Mouse (Mus musculus): Measurements from ENCODE around the gene Cyp2s1.

DNA sequence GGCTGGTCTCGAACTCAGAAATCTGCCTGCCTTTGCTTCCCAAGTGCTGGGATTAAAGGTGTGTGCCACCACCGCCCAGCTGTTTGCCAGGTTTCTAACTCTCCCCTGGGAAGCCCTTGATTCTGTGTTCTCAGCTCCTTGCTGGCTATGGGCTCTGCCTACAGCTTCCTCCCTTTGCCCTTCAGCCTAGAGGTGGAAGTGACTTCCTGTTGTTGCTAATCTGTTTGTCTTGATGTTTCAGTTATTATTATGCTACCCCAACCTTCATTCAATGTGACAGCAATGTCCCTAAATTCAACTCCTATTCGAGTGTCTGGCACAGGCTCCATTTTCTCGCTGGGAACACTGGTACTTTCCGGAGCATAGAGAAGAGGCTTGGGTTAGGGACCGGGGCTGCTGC is 50.6 kb downstream of the Cyp2s1 start:
- TF ChIP-seq POLR2A (IDR thresholded peaks at IDR 0.05; ENCODE audit: control insufficient read depth, extremely low read depth, insufficient read depth, low read length, poor library complexity), result no peak
- no peak for TF ChIP-seq CTCF (IDR thresholded peaks at IDR 0.05; ENCODE audit: borderline replicate concordance, control insufficient read depth, extremely low read depth, insufficient read depth, low read length, poor library complexity)

All from thymus, adult 2 months (tissue).